Mouse (Mus musculus) regulatory T cell (primary cell): Measurements from ENCODE around the gene Lrrc8c.

Experiments used
- in situ Hi-C: fragments of 300-600 bp; cut with MboI, MseI; formaldehyde crosslinking; loops from one replicate; pipeline ENCODE4 v1.15.1; 2025; ENCODE audit warnings: high pct_unique_total_duplicates

The Lrrc8c gene

GRCm38 (mm10) chr5:105593630-105594029, 74.4 kb downstream of the Lrrc8c start:
- in situ Hi-C loops = loop anchor here (5.0 kb wide), 1 partner anchor 274 kb away; no protein-coding TSS in a partner anchor

- in situ Hi-C loops = no loop called here
These were observed 79.7 kb downstream of the Lrrc8c start for GRCm38 (mm10) chr5:105598866-105599265.

GRCm38 (mm10) chr5:105599315-105599714, 80.1 kb downstream of the Lrrc8c start:
- in situ Hi-C loops = no loop called here

GRCm38 (mm10) chr5:105600998-105601397, 81.8 kb downstream of the Lrrc8c start:
- in situ Hi-C loops = loop anchor here (10.0 kb wide), 1 partner anchor 54 kb away; no protein-coding TSS in a partner anchor

- in situ Hi-C loops = loop anchor here (10.0 kb wide), 1 partner anchor 52 kb away; no protein-coding TSS in a partner anchor
These were observed 83.4 kb downstream of the Lrrc8c start for GRCm38 (mm10) chr5:105602585-105602984.

DNA sequence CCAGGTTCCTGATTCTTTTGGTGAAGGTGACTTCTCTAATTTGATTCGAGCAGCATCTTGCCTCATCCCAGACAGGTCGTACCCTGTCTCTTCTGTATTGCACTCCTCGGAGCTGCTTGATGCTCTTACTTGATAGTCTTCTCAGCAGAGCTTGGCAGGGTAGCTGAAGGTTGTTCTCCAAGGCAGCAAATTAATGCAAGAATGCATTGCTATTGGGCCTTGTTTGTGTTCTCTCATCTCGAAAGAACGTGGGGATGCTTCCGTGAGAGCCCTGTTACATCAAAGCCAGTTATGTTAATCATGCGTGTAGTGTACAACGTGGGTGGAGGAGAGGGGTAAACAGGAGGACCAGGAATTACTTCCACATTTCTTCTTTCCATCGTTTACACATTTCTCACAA, 86.5 kb downstream of the Lrrc8c start:
- in situ Hi-C loops = loop anchor here (10.0 kb wide), 1 partner anchor 49 kb away; no protein-coding TSS in a partner anchor

DNA sequence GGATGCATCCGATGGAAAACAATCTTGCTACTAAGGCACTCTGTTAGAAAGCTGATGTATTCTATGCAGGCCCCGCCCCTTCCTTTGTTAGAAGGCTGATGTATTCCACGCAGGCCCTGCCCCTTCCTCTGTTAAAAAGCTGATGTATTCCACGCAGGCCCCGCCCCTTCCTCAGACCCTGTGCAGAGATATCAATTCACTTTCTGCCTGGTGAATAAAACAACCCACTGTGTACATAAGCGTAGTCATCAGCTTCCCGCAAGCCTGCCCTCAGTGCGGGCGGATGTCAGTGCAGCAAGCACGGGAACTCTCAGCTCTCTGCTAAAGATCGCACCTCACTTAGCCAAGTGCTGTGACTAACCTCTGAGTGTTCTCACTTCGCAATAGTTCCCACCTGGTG, 90.5 kb downstream of the Lrrc8c start:
- in situ Hi-C loops = loop anchor here (10.0 kb wide), 1 partner anchor 45 kb away; no protein-coding TSS in a partner anchor

DNA sequence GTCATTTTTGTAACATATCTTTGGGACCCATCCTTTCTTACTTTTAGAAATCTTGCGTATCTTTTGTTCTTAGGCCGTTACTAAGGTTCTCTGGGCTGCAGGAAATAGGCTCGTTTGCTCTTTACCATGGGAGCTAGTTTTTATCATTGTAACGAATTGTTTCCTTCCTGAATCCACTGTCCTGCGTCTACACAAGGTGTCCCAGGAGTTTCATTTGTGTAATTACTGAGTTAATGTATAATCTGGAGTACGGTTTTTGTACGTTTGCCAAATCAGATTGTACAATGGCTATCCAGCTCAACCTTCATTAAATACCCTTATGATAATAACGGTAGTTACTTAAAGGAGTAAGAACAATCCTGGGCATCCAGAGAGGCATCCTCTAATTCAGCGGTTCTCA, 93.8 kb downstream of the Lrrc8c start:
- in situ Hi-C loops = no loop called here

DNA sequence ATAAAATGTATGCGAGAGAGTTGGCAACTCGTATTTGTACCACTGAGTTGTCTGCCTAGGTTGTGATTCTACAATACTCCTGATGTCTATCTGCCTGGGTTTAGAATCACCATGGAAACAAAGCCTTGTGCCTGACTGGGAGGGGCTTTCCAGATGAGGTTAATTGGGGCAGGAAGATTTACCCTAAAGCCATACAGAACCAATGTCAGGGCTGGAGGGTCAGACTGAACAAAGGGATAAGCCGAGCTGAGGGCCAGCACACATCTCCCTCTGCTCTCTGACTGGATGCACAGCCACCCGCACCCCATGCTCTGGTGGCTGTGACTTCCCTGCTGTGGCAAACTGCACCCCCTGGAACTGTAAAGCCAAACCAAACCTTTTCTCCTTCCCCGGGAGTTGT, 94.8 kb downstream of the Lrrc8c start:
- in situ Hi-C loops = no loop called here

DNA sequence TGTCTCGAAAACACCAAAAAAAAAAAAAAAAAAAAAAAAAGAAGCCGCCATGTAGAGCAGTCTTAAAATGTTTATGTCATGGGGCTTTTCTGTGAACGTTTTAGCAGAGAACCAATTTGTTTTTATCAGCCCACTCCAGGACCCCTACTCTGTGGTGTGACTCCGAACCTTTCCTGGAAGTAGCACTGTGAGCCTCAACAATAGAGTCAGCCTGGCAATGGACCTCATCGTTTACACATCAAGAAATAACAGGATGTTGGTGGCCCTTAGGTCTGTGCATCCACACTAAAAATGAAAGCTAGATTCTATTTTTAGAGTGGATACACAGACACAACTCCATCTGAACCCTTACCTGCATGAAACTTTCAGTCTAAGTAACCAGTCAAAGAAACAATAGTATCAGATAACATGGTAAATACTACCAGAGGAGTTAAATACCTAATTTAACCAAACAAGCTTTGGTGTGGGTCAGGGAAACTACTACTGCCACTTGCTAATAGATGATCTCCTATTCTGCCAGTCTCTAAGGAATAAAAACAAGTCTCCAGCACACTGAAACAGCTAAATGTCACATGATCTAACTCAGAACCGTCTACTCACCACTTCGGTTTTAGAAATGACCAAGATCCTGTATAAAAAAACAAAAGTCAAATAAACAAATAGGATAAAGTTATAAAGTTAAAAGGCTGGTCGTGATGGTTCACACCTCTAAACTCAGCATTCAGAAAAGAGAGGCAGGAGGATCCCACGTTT, 95.7 kb downstream of the Lrrc8c start:
- in situ Hi-C loops = no loop called here

DNA sequence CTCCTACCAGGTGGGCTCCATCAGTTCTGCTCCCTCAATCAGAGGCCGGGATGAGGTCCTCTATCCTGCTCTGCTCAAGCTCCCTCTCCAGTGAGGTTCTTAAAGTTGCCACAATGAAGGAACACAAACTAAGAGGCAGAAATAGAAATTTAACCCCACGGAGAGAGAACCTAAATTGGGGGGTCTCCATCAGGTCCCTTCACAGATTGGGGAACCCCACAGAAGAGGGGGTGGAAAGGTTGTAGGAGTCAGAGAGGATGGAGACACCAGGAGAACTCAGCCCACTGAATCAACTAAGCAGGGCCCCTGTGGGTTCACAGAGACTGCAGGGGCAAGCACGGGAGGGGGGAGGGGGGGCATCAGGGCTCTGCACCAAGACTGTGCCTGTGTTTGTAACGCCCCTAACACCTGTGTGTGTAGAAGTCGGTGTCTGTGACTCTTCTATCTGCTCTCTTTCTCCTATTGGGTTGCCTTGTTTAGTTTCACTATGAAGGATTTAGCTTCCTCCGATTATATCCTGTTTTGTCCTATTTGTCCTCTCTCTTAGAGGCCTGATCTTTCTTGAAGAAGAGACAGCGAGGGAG, 96.8 kb downstream of the Lrrc8c start:
- in situ Hi-C loops = no loop called here

DNA sequence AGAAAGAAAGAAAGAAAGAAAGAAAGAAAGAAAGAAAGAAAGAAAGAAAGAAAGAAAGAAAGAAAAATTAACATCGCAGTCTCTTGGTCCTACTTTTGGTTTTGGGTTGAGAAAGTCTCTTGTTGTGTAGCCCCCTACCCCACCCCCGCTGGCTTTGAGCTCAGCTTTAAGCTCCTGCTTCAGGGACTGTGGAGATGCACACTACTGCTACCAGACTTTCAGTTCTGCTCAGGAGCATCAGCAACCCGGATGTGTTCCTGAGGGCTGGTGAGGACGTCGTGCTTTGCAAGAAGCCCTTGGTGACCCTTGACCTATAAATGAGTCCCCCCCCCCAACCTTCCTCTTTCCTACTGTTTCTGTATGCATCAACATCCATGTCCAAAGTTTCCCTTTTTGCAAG, 97.3 kb downstream of the Lrrc8c start:
- in situ Hi-C loops = no loop called here

DNA sequence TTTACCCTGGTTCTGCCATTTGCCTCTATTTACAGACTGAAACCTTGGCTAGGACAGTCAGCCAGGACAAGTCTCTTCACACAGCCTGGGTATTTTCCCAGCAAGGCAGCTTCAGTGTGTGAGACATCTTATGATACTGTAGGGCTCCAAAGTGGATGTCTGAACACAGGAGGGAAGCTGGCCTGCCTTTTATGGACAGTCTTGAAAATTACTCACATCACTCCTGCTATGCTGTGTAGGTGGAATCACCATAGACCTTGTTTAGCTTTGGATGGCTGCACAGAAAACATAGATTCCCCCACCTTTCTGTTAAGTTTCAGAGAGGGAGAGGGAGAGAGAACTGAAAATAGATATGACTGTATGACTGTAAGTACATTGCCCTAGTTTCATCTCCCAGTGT, 99.3 kb downstream of the Lrrc8c start:
- in situ Hi-C loops = no loop called here

DNA sequence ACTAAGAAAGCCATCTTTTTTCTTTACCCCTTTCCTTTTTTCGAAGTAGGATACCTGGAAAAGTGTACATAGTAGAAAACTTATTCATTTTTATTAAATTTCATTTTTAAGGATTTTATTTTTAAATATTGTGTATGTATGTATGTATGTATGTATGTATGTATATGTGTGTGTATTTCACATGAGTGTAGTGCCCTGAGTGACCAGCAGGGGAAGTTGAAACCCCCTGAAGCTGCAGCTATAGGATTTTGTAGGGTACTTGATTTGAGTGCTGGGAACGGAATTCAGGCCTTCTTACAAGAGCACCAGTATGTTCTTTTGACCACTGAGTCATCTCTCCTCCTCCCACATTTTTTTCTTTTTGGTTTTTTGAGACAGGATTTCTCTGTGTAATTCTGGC, 100.5 kb downstream of the Lrrc8c start:
- in situ Hi-C loops = no loop called here

DNA sequence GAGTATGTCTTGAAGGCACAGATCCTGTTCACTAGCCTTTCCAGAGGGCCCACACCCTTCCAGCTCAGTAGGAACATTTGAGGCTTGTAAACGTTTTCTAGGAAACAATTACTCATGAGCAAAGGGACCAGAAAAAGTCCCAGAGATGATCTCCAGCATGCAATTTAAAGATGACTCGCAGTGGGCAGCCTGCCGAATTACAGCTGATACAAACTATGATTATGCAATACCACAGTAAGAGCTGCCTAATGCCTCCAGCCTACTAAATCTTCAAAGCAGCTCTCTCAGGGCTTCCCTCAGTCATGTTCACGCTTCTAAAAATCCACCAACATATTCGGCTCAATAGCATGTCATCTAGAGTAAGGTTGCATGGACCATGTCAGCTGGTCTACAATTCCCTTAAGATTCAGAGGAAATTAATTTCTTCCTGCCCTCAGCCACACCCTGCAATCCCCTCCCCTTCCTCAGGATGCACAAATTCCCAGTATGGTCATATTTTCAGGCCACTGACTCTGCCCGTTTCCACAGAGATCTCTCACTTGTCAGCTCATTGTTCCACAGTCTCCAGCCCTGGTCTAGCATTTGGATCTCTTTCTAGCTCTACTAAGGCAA, 101.4 kb downstream of the Lrrc8c start:
- in situ Hi-C loops = no loop called here

DNA sequence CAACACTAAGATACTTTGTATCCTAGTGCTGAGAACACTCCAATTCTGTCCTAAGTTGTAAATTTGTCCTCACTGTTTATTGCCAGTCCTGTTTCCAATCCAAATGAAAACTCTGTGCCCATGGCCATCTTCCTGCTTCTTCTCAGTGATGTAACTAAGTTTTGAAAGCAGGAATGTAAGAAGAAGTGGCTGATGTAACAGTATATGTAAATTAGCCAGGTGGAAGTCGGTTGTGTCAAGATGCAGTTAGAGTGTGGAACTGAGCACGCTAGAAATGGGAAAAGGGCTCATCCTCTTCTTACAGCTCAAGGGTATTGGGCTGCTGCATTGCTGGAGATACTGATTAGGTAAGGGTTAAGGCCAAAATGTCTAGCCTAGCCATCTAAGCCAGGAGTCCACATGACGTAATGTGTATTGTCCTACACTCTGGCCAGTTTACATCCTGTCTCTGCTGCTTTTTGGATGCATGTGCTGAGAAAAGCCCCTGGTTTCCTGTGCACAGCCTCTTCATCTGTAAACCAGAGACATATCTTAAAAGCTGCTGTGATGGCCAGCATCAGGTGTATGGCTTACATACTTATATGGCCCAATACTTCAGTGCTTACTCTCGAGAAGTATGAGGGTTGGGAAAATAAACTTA, 104.0 kb downstream of the Lrrc8c start:
- in situ Hi-C loops = no loop called here

- in situ Hi-C loops = no loop called here
These were observed 105.1 kb downstream of the Lrrc8c start for GRCm38 (mm10) chr5:105624257-105624656.

DNA sequence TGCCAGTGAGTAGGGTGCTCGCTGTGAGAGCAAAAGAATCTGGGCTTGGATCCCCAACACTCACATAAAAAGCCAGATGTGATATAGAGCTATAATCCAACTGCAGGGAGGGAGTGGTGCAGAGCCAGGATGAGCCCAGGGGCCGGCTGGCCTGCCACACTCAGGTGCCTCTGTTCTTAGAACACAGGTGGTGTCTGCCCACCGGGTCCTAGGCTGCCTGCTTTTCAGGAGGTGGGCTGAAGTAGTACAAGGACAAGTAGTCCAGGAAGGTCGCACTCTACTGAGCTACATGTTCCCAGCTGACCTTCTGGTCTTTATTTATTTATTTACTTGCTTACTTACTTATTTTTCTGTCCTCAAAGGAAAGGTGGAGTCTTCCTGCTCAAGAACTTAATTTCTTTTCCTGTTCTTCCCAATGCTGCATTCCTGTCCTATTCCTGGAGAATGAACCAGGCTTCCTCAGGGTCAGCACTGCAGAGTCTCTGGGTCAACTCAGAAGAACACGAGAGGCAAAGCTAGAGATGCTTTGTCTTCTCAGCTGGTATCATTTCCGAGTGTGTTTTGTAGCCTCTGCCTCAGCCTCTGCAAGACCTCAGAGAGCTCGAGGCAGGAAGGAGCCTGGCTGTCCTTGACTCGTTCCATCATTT, 106.4 kb downstream of the Lrrc8c start:
- in situ Hi-C loops = no loop called here

DNA sequence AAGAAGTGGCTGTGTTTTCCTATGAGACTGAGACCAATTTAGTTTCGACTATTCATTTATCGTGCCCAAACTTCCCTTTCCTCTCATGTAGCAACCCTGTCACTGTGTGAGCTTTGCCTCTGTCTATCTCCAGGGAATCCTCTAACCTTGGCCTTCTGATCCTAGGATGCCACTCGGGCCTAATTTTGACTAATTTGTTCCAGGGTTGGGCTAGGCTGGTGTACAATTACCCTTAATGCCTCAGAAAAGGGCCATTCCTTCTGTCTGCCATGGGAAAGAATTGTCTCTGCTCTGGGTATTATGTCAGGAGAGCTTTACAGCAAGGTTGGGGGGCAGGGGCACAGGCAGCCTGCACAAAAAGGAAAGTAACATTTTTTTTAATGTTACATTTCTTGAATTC, 107.2 kb downstream of the Lrrc8c start:
- in situ Hi-C loops = no loop called here

DNA sequence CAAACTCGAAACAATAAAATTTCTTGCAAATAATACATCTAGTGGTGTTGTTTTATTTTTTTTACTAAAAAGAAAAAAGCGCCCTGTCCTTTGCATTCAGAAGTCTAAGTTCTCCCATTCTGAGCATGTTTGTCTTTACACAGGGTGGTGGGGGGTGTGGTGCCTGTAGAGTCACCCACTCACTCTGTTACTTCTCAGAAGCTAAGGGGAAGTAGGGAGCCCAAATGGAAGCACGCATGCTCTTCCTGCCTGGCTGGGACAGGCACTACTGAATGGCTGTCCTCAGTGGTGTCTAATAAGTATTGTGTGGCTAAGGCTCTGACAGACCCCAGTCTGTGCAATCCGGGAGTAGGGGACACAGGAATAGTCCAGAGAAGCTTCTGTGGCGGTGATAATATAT, 107.9 kb downstream of the Lrrc8c start:
- in situ Hi-C loops = no loop called here

GRCm38 (mm10) chr5:105629955-105630354, 110.8 kb downstream of the Lrrc8c start:
- in situ Hi-C loops = no loop called here

DNA sequence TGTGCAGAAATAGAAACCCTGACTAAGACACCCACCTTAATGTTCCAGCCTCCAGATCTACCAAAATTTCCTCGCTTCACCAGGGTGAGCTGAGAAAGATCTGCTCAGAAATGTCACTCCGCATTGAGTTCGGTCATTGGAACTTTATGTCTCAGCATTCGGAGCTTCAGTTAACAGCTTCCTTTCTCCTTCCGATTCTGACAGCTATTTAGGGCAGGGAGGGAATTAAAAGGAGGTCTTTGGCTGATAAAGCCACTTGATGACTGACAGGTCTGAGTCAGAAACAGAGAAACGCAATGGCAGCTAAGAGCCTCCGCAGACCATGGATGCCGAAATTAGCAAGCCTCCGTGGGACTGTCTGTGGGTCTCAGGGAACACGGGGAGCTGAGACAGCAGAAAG, 112.9 kb downstream of the Lrrc8c start:
- in situ Hi-C loops = no loop called here
